Mouse (Mus musculus) heart, embryonic 10.5 days (tissue): ENCODE data around the gene Gm6592. TPM values are rescaled to one million over a fixed set of nuclear protein-coding genes. Genes with fewer than 3 reads are reported as not detected.
"Not testable (repeated sequence)": the region's sequence is repeated elsewhere in the genome, so short reads cannot be mapped to it uniquely, and the experiment has no call there.

Experiments used
- DNase-seq: peaks from one replicate; pipeline ENCODE4 v3.0.0-alpha.2; 2017; ENCODE audit warnings: low spot score
- H3K27ac ChIP-seq: fragments of 300-500 bp; sonication (generic); 2 replicates; pipeline ENCODE4 v1.5.1; 2016; ENCODE audit warnings: mild to moderate bottlenecking
- H3K27me3 ChIP-seq: fragments of 300-500 bp; sonication (generic); 2 replicates; pipeline ENCODE4 v1.6.1; 2016; ENCODE audit warnings: mild to moderate bottlenecking; ENCODE audit not compliant: poor library complexity, insufficient read depth, severe bottlenecking
- H3K36me3 ChIP-seq: fragments of 300-500 bp; sonication (generic); 2 replicates; pipeline ENCODE4 v1.6.1; 2016; ENCODE audit warnings: mild to moderate bottlenecking, moderate library complexity
- H3K4me1 ChIP-seq: fragments of 300-500 bp; sonication (generic); 2 replicates; pipeline ENCODE4 v1.6.1; 2016; ENCODE audit warnings: mild to moderate bottlenecking
- H3K4me3 ChIP-seq: fragments of 300-500 bp; sonication (generic); 2 replicates; pipeline ENCODE4 v1.5.1; 2016; ENCODE audit warnings: mild to moderate bottlenecking, moderate library complexity
- H3K9me3 ChIP-seq: fragments of 300-500 bp; sonication (generic); 2 replicates; pipeline ENCODE4 v1.6.1; 2016; ENCODE audit warnings: mild to moderate bottlenecking, moderate library complexity
- WGBS: fragments of 180-500 bp; shearing (Covaris S2); methylation state at CpG from one replicate; pipeline ENCODE4 v1.1.7; 2016; 5-methylcytosine and 5-hydroxymethylcytosine counted together
- polyA plus RNA-seq: library from polyadenylated mRNA; unstranded; fragments of >200 nt; fragmentation: Nextera tagmentation; extraction: Ambion mirVana; gene quantifications from 2 replicates; pipeline ENCODE4 v1.2.1, GENCODE M21; 2016

Gene Gm6592
- polyA plus RNA-seq, result not detected in 2 replicates

GRCm38 (mm10) chrX:8843694-8844093 lies at the start of gene Gm6592:
TSS of gene Gm6592 (plus strand) at chrX:8843994.
- 62% methylated on average over 1 of the region's 1 CpGs for WGBS
- no peaks in the 10 kb centered on the region for H3K27me3 ChIP-seq
- H3K4me1 ChIP-seq, result no peaks in the 10 kb centered on the region
- DNase-seq, result no peak
- no peaks in the 10 kb centered on the region for H3K9me3 ChIP-seq
- H3K4me3 ChIP-seq, result no peak within 1 kb of the TSS
- no peak within 1 kb of the TSS for H3K27ac ChIP-seq
- no peaks in the 10 kb centered on the region for H3K36me3 ChIP-seq

- not testable (repeated sequence) for H3K27me3 ChIP-seq, DNase-seq, H3K9me3 ChIP-seq, H3K4me1 ChIP-seq, H3K36me3 ChIP-seq, H3K27ac ChIP-seq, H3K4me3 ChIP-seq
- 77% methylated on average over 4 of the region's 4 CpGs for WGBS
Observed at GRCm38 (mm10) chrX:8803391-8803790, 40.4 kb upstream of the Gm6592 start, which contains the start of gene Ssxb5. TSS of gene Ssxb5 (plus strand) at chrX:8803691.

DNA sequence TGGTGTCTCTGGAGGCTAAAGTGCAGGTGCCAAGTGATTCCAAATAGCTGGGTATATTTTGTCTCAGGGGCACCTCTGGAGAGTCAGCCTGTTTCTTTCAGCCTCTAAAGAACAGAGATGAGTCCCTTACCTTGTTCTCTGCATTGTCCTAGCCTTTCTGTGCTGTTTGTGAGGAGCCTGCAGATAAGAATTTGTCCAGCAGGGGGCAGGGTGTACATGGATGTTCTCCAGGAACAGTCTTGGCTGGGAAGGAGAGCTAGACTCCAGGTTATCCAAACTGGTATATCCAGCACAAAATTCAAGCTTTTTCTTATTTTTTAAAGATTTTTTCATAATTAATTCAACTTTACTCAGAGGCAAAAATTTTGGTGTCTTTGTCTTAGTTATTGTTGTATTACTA lies 11.8 kb upstream of the Gm6592 start:
- Histone ChIP-seq H3K27ac (no peak overlapping the region), H3K27me3 (no peaks in the 10 kb centered on the region), H3K36me3 (no peaks in the 10 kb centered on the region), H3K4me3 (no peak overlapping the region), H3K4me1 (no peaks in the 10 kb centered on the region), H3K9me3 (no peaks in the 10 kb centered on the region)
- DNase-seq, result no peak

DNA sequence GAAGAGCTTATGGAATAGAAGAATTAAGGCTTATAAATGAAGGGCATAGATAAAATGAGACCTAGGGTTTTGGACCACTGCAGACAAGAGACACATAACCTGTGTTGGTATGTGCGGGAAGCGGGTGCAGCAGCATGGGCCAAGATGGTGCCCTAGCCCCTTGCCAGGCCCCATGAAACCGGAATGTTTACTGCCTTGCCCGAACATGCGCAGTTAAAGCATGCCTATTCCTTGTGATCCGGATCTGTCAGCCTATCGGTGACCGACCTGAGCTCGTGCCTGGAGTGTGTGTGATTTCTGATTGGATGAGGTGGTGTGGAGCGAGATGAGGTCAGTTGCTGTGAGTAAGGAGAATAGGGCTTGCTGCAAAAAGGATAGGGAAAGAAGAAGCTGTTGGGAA lies 8.7 kb downstream of the Gm6592 start:
- Histone ChIP-seq H3K27ac (no peak overlapping the region), H3K4me3 (no peak overlapping the region), H3K36me3 (no peaks in the 10 kb centered on the region), H3K27me3 (no peaks in the 10 kb centered on the region), H3K9me3 (no peaks in the 10 kb centered on the region), H3K4me1 (no peaks in the 10 kb centered on the region)
- 86% methylated on average over 10 of the region's 10 CpGs for WGBS
- DNase-seq, result no peak

DNA sequence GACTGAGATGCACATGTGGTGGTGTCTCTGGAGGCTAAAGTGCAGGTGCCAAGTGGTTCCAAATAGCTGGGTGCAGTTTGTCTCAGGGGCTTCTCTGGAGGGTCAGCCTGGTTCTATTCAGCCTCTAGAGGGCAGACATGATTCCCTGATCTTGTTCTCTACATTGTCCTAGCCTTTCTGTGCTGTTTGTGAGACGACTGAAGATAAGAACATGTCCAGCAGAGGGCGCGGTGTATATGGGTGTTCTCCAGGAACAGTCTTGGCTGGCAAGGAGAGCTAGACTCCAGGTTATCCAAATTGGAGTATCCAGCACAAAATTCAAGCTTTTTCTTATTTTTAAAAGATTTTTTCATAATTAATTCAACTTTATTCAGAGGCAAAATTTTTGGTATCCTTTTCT lies 20.5 kb downstream of the Gm6592 start:
- H3K36me3 ChIP-seq, H3K4me3 ChIP-seq, H3K9me3 ChIP-seq, H3K27me3 ChIP-seq, H3K4me1 ChIP-seq, H3K27ac ChIP-seq: not testable (repeated sequence)
- DNase-seq, result peak; percentile 79
- 2% methylated on average over 3 of the region's 3 CpGs for WGBS

DNA sequence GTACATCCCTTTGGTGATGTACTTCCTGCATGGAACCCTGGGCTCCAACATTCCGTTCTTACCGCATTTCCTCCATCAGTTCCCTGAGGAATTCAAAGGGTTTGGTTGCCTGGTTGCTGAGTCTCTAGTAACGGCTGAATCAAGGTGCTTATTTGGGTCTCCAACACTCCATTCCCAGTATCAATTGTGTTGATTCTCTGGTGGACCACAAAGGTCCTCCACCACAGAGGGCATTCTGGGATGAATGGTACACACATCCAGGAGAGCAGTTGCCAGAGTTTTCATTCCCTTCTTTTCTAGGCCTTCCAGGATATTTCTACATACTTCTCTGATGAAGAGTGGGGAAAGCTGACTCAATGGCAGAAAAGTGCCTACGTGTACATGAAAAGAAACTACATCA lies 30.2 kb downstream of the Gm6592 start, which contains the start of gene Gm5751:
TSS of gene Gm5751 (plus strand) at position 301 of the 400 bp plus-strand sequence.
- not testable (repeated sequence) for DNase-seq, H3K4me3 ChIP-seq, H3K9me3 ChIP-seq, H3K4me1 ChIP-seq, H3K27ac ChIP-seq, H3K36me3 ChIP-seq, H3K27me3 ChIP-seq
- WGBS, result 80% methylated on average over 3 of the region's 4 CpGs

GRCm38 (mm10) chrX:8884336-8884735 lies 40.5 kb downstream of the Gm6592 start:
- 60% methylated on average over 4 of the region's 4 CpGs for WGBS
- Histone ChIP-seq H3K27ac (no peak overlapping the region), H3K36me3 (no peaks in the 10 kb centered on the region), H3K4me1 (no peaks in the 10 kb centered on the region), H3K27me3 (no peaks in the 10 kb centered on the region), H3K4me3 (no peak overlapping the region), H3K9me3 (no peaks in the 10 kb centered on the region)
- DNase-seq, result no peak

DNA sequence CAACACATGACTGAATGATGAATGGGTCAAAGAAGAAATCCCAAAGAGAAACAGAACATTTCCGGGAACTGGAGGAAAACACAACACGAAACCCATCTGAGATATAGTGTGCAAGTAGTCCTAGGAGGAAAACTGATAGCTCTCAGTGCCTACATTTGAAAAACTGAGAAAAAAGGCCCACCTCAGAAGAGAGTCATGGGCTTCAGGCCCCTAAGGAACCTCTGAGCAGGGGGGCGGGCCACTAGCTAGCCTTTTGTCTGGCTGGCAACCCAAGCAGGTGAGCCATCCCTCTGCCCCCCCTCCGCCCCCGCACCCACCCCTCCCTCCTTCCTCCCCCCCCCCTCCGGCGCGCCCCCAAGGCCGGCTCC lies 48.2 kb downstream of the Gm6592 start:
- peak overlapping the region; percentile 87; the same call in 1 of the 2 replicates for H3K27ac ChIP-seq

GRCm38 (mm10) chrX:8892343-8893155 lies 48.8 kb downstream of the Gm6592 start, which contains the start of gene B630019K06Rik:
TSS of gene B630019K06Rik (plus strand) at chrX:8892382.
- H3K9me3 ChIP-seq, result no peaks in the 10 kb centered on the region
- 13% methylated on average over 68 of the region's 95 CpGs for WGBS
- no peak for DNase-seq
- no peaks in the 10 kb centered on the region for H3K36me3 ChIP-seq
- H3K27ac ChIP-seq, result peak within 1 kb of the TSS; percentile 87
- H3K4me1 ChIP-seq, result no peaks in the 10 kb centered on the region
- H3K4me3 ChIP-seq, result peak within 1 kb of the TSS; percentile 62
- H3K27me3 ChIP-seq, result peaks cover 17% of the 10 kb centered on the region; the same call in 1 of the 2 replicates

More for the DNA sequence above, 48.2 kb downstream of the Gm6592 start:
- no peaks in the 10 kb centered on the region for H3K4me1 ChIP-seq
- no peak for DNase-seq
- H3K27me3 ChIP-seq, result peaks cover 17% of the 10 kb centered on the region; the same call in 1 of the 2 replicates
- H3K4me3 ChIP-seq, result peak overlapping the region; percentile 62
- no peaks in the 10 kb centered on the region for H3K9me3 ChIP-seq
- 51% methylated on average over 3 of the region's 9 CpGs for WGBS
- H3K36me3 ChIP-seq, result no peaks in the 10 kb centered on the region

- peaks cover 17% of the 10 kb centered on the region; the same call in 1 of the 2 replicates for H3K27me3 ChIP-seq
- no peaks in the 10 kb centered on the region for H3K4me1 ChIP-seq
- peak overlapping the region; percentile 62 for H3K4me3 ChIP-seq
- no peak for DNase-seq
- H3K27ac ChIP-seq, result peak overlapping the region; percentile 87
- no peaks in the 10 kb centered on the region for H3K9me3 ChIP-seq
- 15% methylated on average over 41 of the region's 42 CpGs for WGBS
- no peaks in the 10 kb centered on the region for H3K36me3 ChIP-seq
Observed at GRCm38 (mm10) chrX:8893182-8893651, 49.4 kb downstream of the Gm6592 start.

Other genes starting within 250 kb of the Gm6592 start
- gene Ssxb8, start 153.2 kb upstream of the Gm6592 start, polyA plus RNA-seq, result not detected in 2 replicates
- gene Ssx9, start 95.6 kb upstream of the Gm6592 start, polyA plus RNA-seq, result not detected in 2 replicates
- not detected in 2 replicates for gene Ssxb5, start 40.3 kb upstream of the Gm6592 start, polyA plus RNA-seq
- gene Gm5751, start 30.3 kb downstream of the Gm6592 start, polyA plus RNA-seq, result not detected in 2 replicates
- gene B630019K06Rik, start 48.4 kb downstream of the Gm6592 start, polyA plus RNA-seq, result 1.6 and 1.7 TPM in 2 replicates
- gene Fthl17b, start 119.0 kb downstream of the Gm6592 start, polyA plus RNA-seq, result not detected in 2 replicates
- not detected in 2 replicates for gene Fthl17c, start 132.6 kb downstream of the Gm6592 start, polyA plus RNA-seq
- gene Fthl17d, start 142.8 kb downstream of the Gm6592 start, polyA plus RNA-seq, result not detected in 2 replicates
- gene Fthl17e, start 189.5 kb downstream of the Gm6592 start, polyA plus RNA-seq, result not detected in 2 replicates
- not detected in 2 replicates for gene Fthl17f, start 219.0 kb downstream of the Gm6592 start, polyA plus RNA-seq